Mouse (Mus musculus) small intestine, adult 2 months (tissue): Measurements from ENCODE around the gene Kcnip1.

Experiments used
- CTCF ChIP-seq: fragments of 200-500 bp; IDR thresholded peaks from 2 replicates; pipeline ENCODE4 v1.5.1; 2012; ENCODE audit warnings: low read depth, mild to moderate bottlenecking, control low read depth, inconsistent platforms, low read length, moderate library complexity, mixed read lengths; ENCODE audit not compliant: insufficient replicate concordance, insufficient read length; ENCODE audit errors: extremely low read depth
- POLR2A ChIP-seq: fragments of 200-500 bp; IDR thresholded peaks from 2 replicates; pipeline ENCODE4 v1.6.1; 2012; ENCODE audit warnings: low read depth, mild to moderate bottlenecking, control low read depth, inconsistent platforms, low read length, moderate library complexity

DNA sequence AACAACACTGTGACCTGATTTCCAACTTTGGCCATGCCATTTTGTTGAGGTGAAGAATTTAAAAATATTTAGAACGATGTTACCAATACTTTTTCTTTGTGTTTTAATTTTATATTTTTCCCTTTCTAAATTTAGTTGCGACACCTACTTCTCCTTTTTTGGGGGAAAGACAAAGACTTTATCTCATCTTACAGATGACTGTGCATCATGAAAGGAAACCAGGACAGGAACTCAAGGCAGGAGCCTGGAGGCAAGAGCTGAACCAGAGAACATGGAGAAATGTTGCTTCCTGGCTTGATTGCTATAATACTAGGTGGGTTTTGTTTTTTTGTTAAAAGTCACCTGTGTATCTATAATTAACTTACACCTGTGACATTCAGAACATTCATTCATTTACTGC, 355.8 kb downstream of the Kcnip1 start:
- no peak for TF ChIP-seq CTCF
- no peak for TF ChIP-seq POLR2A
